Mouse (Mus musculus) adrenal gland, postnatal 4 days (tissue): ENCODE data around the gene Lyrm4. TPM values are rescaled to one million over a fixed set of nuclear protein-coding genes. Genes with fewer than 3 reads are reported as not detected.
A peak's percentile ranks its signal among the peaks of the same experiment; 100 is the strongest.

Experiments
- DNase-seq, 2 experiments: peaks; one replicate each; pipeline ENCODE4 v3.0.0; 2021 to 2022; ENCODE audit warnings: low spot score in 2 of 2, mixed read lengths in 2 of 2
- total RNA-seq, 2 experiments: library from RNA; stranded (reverse); gene quantifications; 2 replicates each; pipeline ENCODE4 v1.2.3; 2021

The Lyrm4 gene
- total RNA-seq, 2 experiments from 2014 or later = 17.5 to 18.3 TPM

GRCm38 (mm10) chr13:36108528-36108927 lies 8.8 kb downstream of the Lyrm4 start:
- DNase-seq = no peak

GRCm38 (mm10) chr13:36105591-36105990 lies 11.7 kb downstream of the Lyrm4 start:
- no peak for DNase-seq

- no peak for DNase-seq
Observed at GRCm38 (mm10) chr13:36096684-36097383, 20.5 kb downstream of the Lyrm4 start.

GRCm38 (mm10) chr13:36088168-36088567 lies 29.2 kb downstream of the Lyrm4 start:
- no peak for DNase-seq

- no peak for DNase-seq
Observed at GRCm38 (mm10) chr13:36087427-36087826, 29.9 kb downstream of the Lyrm4 start.

- DNase-seq = no peak
Observed at GRCm38 (mm10) chr13:36086608-36087391, 30.5 kb downstream of the Lyrm4 start.

- DNase-seq = no peak
Observed at GRCm38 (mm10) chr13:36085971-36086370, 31.4 kb downstream of the Lyrm4 start.

- DNase-seq = no peak
Observed at GRCm38 (mm10) chr13:36084701-36085100, 32.6 kb downstream of the Lyrm4 start.

GRCm38 (mm10) chr13:36081591-36081990 lies 35.7 kb downstream of the Lyrm4 start:
- no peak for DNase-seq

GRCm38 (mm10) chr13:36074484-36074883 lies 42.8 kb downstream of the Lyrm4 start:
- no peak for DNase-seq

GRCm38 (mm10) chr13:36066676-36067075 lies 50.6 kb downstream of the Lyrm4 start:
- DNase-seq = no peak

GRCm38 (mm10) chr13:36057489-36057888 lies 59.8 kb downstream of the Lyrm4 start:
- no peak for DNase-seq

GRCm38 (mm10) chr13:36056925-36057324 lies 60.4 kb downstream of the Lyrm4 start:
- no peak for DNase-seq

GRCm38 (mm10) chr13:36056509-36056908 lies 60.8 kb downstream of the Lyrm4 start:
- no peak for DNase-seq

GRCm38 (mm10) chr13:36035528-36035927 lies 81.8 kb downstream of the Lyrm4 start:
- no peak for DNase-seq

GRCm38 (mm10) chr13:36031959-36032358 lies 85.4 kb downstream of the Lyrm4 start:
- DNase-seq = no peak

- peak in 1 of 2 experiments; percentile 23 for DNase-seq
Observed at GRCm38 (mm10) chr13:36019309-36020274, 97.7 kb downstream of the Lyrm4 start.

- DNase-seq = no peak
Observed at GRCm38 (mm10) chr13:36018017-36018416, 99.3 kb downstream of the Lyrm4 start.

GRCm38 (mm10) chr13:36015636-36016035 lies 101.7 kb downstream of the Lyrm4 start:
- no peak for DNase-seq

GRCm38 (mm10) chr13:36009981-36010380 lies 107.3 kb downstream of the Lyrm4 start:
- DNase-seq = no peak

GRCm38 (mm10) chr13:36000798-36001197 lies 116.5 kb downstream of the Lyrm4 start:
- DNase-seq = no peak
